Mouse (Mus musculus): ENCODE measurements around the gene Rubcnl. TPM values are rescaled to one million over a fixed set of nuclear protein-coding genes. Genes with fewer than 3 reads are reported as not detected.

Gene Rubcnl
- polyA plus RNA-seq, 1 experiment from 2014 or later = 0.73 TPM

- peak; percentile 64; the same call in 1 of the 2 replicates for ATAC-seq (replicated peaks; ENCODE audit: low FRiP score)
- WGBS = 0% methylated on average over 1 of the region's 1 CpGs
- H3K4me3 ChIP-seq (replicated peaks) = no peak overlapping the region
- no peak overlapping the region for H3K27ac ChIP-seq
- no peaks in the 10 kb centered on the region for H3K27me3 ChIP-seq
- no peaks in the 10 kb centered on the region for H3K9me3 ChIP-seq (replicated peaks)
- H3K9ac ChIP-seq = no peak overlapping the region
- no peak overlapping the region for H3K4me2 ChIP-seq
- H3K36me3 ChIP-seq = no peaks in the 10 kb centered on the region
- H3K4me1 ChIP-seq = no peaks in the 10 kb centered on the region
Measured at GRCm38 (mm10) chr14:74990504-74990903, 25.3 kb upstream of the Rubcnl start.

GRCm38 (mm10) chr14:74996556-74996955, 19.3 kb upstream of the Rubcnl start:
- Histone ChIP-seq H3K9ac (no peak overlapping the region), H3K4me3 (replicated peaks) (no peak overlapping the region), H3K27ac (no peak overlapping the region), H3K4me2 (no peak overlapping the region), H3K4me1 (no peaks in the 10 kb centered on the region), H3K9me3 (replicated peaks) (no peaks in the 10 kb centered on the region), H3K27me3 (no peaks in the 10 kb centered on the region), H3K36me3 (no peaks in the 10 kb centered on the region)
- no peak for ATAC-seq (replicated peaks; ENCODE audit: low FRiP score)
- 32% methylated on average over 3 of the region's 3 CpGs for WGBS

- Histone ChIP-seq H3K9ac (no peak overlapping the region), H3K36me3 (no peaks in the 10 kb centered on the region), H3K4me3 (replicated peaks) (no peak overlapping the region), H3K9me3 (replicated peaks) (no peaks in the 10 kb centered on the region), H3K27me3 (no peaks in the 10 kb centered on the region), H3K27ac (no peak overlapping the region), H3K4me2 (no peak overlapping the region), H3K4me1 (no peaks in the 10 kb centered on the region)
- WGBS = 85% methylated on average over 2 of the region's 2 CpGs
- ATAC-seq (replicated peaks; ENCODE audit: low FRiP score) = no peak
Measured at GRCm38 (mm10) chr14:74997041-74997440, 18.8 kb upstream of the Rubcnl start.

GRCm38 (mm10) chr14:75001364-75001763, 14.5 kb upstream of the Rubcnl start:
- Histone ChIP-seq H3K4me3 (replicated peaks) (no peak overlapping the region), H3K36me3 (no peaks in the 10 kb centered on the region), H3K27ac (no peak overlapping the region), H3K9me3 (replicated peaks) (no peaks in the 10 kb centered on the region), H3K4me2 (no peak overlapping the region), H3K27me3 (no peaks in the 10 kb centered on the region), H3K4me1 (no peaks in the 10 kb centered on the region), H3K9ac (no peak overlapping the region)
- 80% methylated on average over 6 of the region's 6 CpGs for WGBS
- ATAC-seq (replicated peaks; ENCODE audit: low FRiP score) = no peak

GRCm38 (mm10) chr14:75003356-75003755, 12.5 kb upstream of the Rubcnl start:
- H3K4me1 ChIP-seq = no peaks in the 10 kb centered on the region
- H3K9ac ChIP-seq = no peak overlapping the region
- 52% methylated on average over 3 of the region's 3 CpGs for WGBS
- H3K4me2 ChIP-seq = no peak overlapping the region
- no peak overlapping the region for H3K4me3 ChIP-seq (replicated peaks)
- no peak overlapping the region for H3K27ac ChIP-seq
- H3K27me3 ChIP-seq = no peaks in the 10 kb centered on the region
- H3K9me3 ChIP-seq (replicated peaks) = no peaks in the 10 kb centered on the region
- no peak for ATAC-seq (replicated peaks; ENCODE audit: low FRiP score)
- no peaks in the 10 kb centered on the region for H3K36me3 ChIP-seq

- H3K4me2 ChIP-seq = no peak overlapping the region
- 80% methylated on average over 2 of the region's 2 CpGs for WGBS
- H3K9me3 ChIP-seq (replicated peaks) = no peaks in the 10 kb centered on the region
- no peak for ATAC-seq (replicated peaks; ENCODE audit: low FRiP score)
- H3K36me3 ChIP-seq = no peaks in the 10 kb centered on the region
- H3K27me3 ChIP-seq = no peaks in the 10 kb centered on the region
- H3K9ac ChIP-seq = no peak overlapping the region
- no peak overlapping the region for H3K4me3 ChIP-seq (replicated peaks)
- peaks cover 7% of the 10 kb centered on the region for H3K4me1 ChIP-seq
- H3K27ac ChIP-seq = no peak overlapping the region
Measured at GRCm38 (mm10) chr14:75005478-75006199, 10.2 kb upstream of the Rubcnl start.

- WGBS = 23% methylated on average over 4 of the region's 4 CpGs
- no peaks in the 10 kb centered on the region for H3K27me3 ChIP-seq
- no peak overlapping the region for H3K9ac ChIP-seq
- no peaks in the 10 kb centered on the region for H3K9me3 ChIP-seq (replicated peaks)
- no peak overlapping the region for H3K4me2 ChIP-seq
- H3K4me3 ChIP-seq (replicated peaks) = no peak overlapping the region
- H3K27ac ChIP-seq = no peak overlapping the region
- no peak for ATAC-seq (replicated peaks; ENCODE audit: low FRiP score)
- H3K4me1 ChIP-seq = peaks cover 15% of the 10 kb centered on the region
- no peaks in the 10 kb centered on the region for H3K36me3 ChIP-seq
Measured at GRCm38 (mm10) chr14:75010346-75010745, 5.5 kb upstream of the Rubcnl start.

- H3K9me3 ChIP-seq (replicated peaks) = no peaks in the 10 kb centered on the region
- H3K4me3 ChIP-seq (replicated peaks) = no peak overlapping the region
- H3K4me1 ChIP-seq = peaks cover 15% of the 10 kb centered on the region
- WGBS = 25% methylated on average over 8 of the region's 8 CpGs
- no peak overlapping the region for H3K4me2 ChIP-seq
- H3K9ac ChIP-seq = no peak overlapping the region
- H3K27ac ChIP-seq = no peak overlapping the region
- H3K27me3 ChIP-seq = no peaks in the 10 kb centered on the region
- no peaks in the 10 kb centered on the region for H3K36me3 ChIP-seq
- ATAC-seq (replicated peaks; ENCODE audit: low FRiP score) = peak; percentile 40; the same call in 1 of the 2 replicates
Measured at GRCm38 (mm10) chr14:75010986-75011655, 4.7 kb upstream of the Rubcnl start.

- Histone ChIP-seq H3K9me3 (replicated peaks) (no peaks in the 10 kb centered on the region), H3K9ac (peak overlapping the region; percentile 54; the same call in 1 of the 2 replicates), H3K4me1 (peaks cover 5% of the 10 kb centered on the region), H3K4me2 (peak overlapping the region; percentile 96), H3K4me3 (replicated peaks) (peak overlapping the region; percentile 58), H3K36me3 (no peaks in the 10 kb centered on the region), H3K27me3 (no peaks in the 10 kb centered on the region; the same call in 1 of the 2 replicates), H3K27ac (no peak overlapping the region)
- 73% methylated on average over 9 of the region's 9 CpGs for WGBS
- ATAC-seq (replicated peaks; ENCODE audit: low FRiP score) = no peak; the same call in 1 of the 2 replicates
Measured at GRCm38 (mm10) chr14:75016715-75017020, 841 bp downstream of the Rubcnl start.

GRCm38 (mm10) chr14:75017277-75017676, 1.4 kb downstream of the Rubcnl start:
- H3K36me3 ChIP-seq = no peaks in the 10 kb centered on the region
- no peaks in the 10 kb centered on the region for H3K9me3 ChIP-seq (replicated peaks)
- no peak overlapping the region for H3K9ac ChIP-seq
- no peak overlapping the region for H3K27ac ChIP-seq
- no peaks in the 10 kb centered on the region; the same call in 1 of the 2 replicates for H3K27me3 ChIP-seq
- peaks cover 5% of the 10 kb centered on the region for H3K4me1 ChIP-seq
- WGBS = 89% methylated on average over 7 of the region's 7 CpGs
- ATAC-seq (replicated peaks; ENCODE audit: low FRiP score) = no peak
- H3K4me2 ChIP-seq = no peak overlapping the region
- H3K4me3 ChIP-seq (replicated peaks) = no peak overlapping the region

GRCm38 (mm10) chr14:75017877-75018825, 2.3 kb downstream of the Rubcnl start:
- Histone ChIP-seq H3K27ac (no peak overlapping the region), H3K4me1 (peaks cover 5% of the 10 kb centered on the region), H3K9ac (no peak overlapping the region), H3K4me2 (no peak overlapping the region), H3K36me3 (no peaks in the 10 kb centered on the region), H3K4me3 (replicated peaks) (no peak overlapping the region), H3K9me3 (replicated peaks) (no peaks in the 10 kb centered on the region), H3K27me3 (no peaks in the 10 kb centered on the region; the same call in 1 of the 2 replicates)
- ATAC-seq (replicated peaks; ENCODE audit: low FRiP score) = 0 out of 2 replicates have a peak, but pooled peaks have one; percentile 22
- 75% methylated on average over 18 of the region's 18 CpGs for WGBS

- Histone ChIP-seq H3K9me3 (replicated peaks) (no peaks in the 10 kb centered on the region), H3K27me3 (no peaks in the 10 kb centered on the region; the same call in 1 of the 2 replicates), H3K27ac (no peak overlapping the region), H3K9ac (no peak overlapping the region), H3K36me3 (no peaks in the 10 kb centered on the region), H3K4me1 (peaks cover 5% of the 10 kb centered on the region), H3K4me2 (no peak overlapping the region), H3K4me3 (replicated peaks) (no peak overlapping the region)
- no peak for ATAC-seq (replicated peaks; ENCODE audit: low FRiP score)
- 76% methylated on average over 4 of the region's 4 CpGs for WGBS
Measured at GRCm38 (mm10) chr14:75018829-75019228, 3.0 kb downstream of the Rubcnl start.
